Mouse (Mus musculus): Measurements from ENCODE around the gene Arfgap1. TPM values are rescaled to one million over a fixed set of nuclear protein-coding genes. Genes with fewer than 3 reads are reported as not detected.
A peak's percentile ranks its signal among the peaks of the same experiment; 100 is the strongest.

The Arfgap1 gene
- polyA plus RNA-seq, 2 experiments = 102 to 161 TPM

GRCm38 (mm10) chr2:180952731-180953171 is 14.3 kb upstream of the Arfgap1 start:
- no peak for TF ChIP-seq POLR2A (IDR thresholded peaks at IDR 0.05; ENCODE audit: borderline replicate concordance, extremely low read depth, insufficient read depth, insufficient read length)
- H3K4me3 ChIP-seq (replicated peaks; ENCODE audit: low read length) = no peak overlapping the region
- no peak for ATAC-seq (ENCODE audit: low FRiP score, low read depth)
- no peaks in the 10 kb centered on the region; the same call in 1 of the 2 replicates for H3K4me1 ChIP-seq (ENCODE audit: control insufficient read depth, insufficient read depth, low read length)
- H3K9ac ChIP-seq (ENCODE audit: low read depth, low read length, severe bottlenecking) = no peak overlapping the region; the same call in 1 of the 2 replicates
- H3K9me3 ChIP-seq (ENCODE audit: control insufficient read depth, low read length) = no peaks in the 10 kb centered on the region
- peaks cover 6% of the 10 kb centered on the region; the same call in 1 of the 2 replicates for H3K27me3 ChIP-seq (ENCODE audit: control insufficient read depth, insufficient read depth, low read length)
- no peak overlapping the region for H3K27ac ChIP-seq (replicated peaks; ENCODE audit: low read depth, low read length)
- no peak overlapping the region; the same call in 1 of the 2 replicates for H3K4me2 ChIP-seq (replicated peaks; ENCODE audit: low read depth, low read length, severe bottlenecking)
- DNase-seq (ENCODE audit: low spot score) = no peak
- no peaks in the 10 kb centered on the region for H3K36me3 ChIP-seq (ENCODE audit: control insufficient read depth, insufficient read depth, low read length)
- WGBS = 20% methylated on average over 9 of the region's 9 CpGs

DNA sequence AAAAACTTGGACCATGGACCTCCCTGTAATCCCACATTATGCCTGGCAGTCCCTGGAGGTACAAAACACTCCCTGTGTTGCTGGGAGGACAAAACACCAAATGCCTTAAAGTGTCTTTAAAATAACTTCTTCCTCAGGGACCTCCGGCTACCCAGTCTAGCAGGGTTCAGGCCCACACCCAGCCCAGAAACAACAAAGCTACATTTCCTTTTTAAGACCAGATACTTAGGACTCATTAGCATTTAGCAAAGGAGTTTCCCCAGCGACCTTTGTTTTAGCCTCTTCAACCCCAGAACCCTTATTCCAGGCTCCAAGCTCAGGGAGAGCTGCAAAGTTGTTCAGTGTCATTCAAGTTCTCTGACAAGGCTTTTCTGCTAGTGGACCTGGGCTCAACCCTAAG is 13.4 kb upstream of the Arfgap1 start:
- ATAC-seq (ENCODE audit: low FRiP score, low read depth) (no peak), DNase-seq (ENCODE audit: low spot score) (no peak)
- Histone ChIP-seq H3K4me3 (replicated peaks; ENCODE audit: low read length) (peak overlapping the region; percentile 49), H3K4me2 (replicated peaks; ENCODE audit: low read depth, low read length, severe bottlenecking) (peak overlapping the region; percentile 96), H3K9me3 (ENCODE audit: control insufficient read depth, low read length) (no peaks in the 10 kb centered on the region), H3K27ac (replicated peaks; ENCODE audit: low read depth, low read length) (no peak overlapping the region), H3K36me3 (ENCODE audit: control insufficient read depth, insufficient read depth, low read length) (no peaks in the 10 kb centered on the region), H3K4me1 (ENCODE audit: control insufficient read depth, insufficient read depth, low read length) (no peaks in the 10 kb centered on the region; the same call in 1 of the 2 replicates), H3K27me3 (ENCODE audit: control insufficient read depth, insufficient read depth, low read length) (peaks cover 6% of the 10 kb centered on the region; the same call in 1 of the 2 replicates), H3K9ac (ENCODE audit: low read depth, low read length, severe bottlenecking) (peak overlapping the region; percentile 50)
- 25% methylated on average over 2 of the region's 2 CpGs for WGBS
- TF ChIP-seq POLR2A (IDR thresholded peaks at IDR 0.05; ENCODE audit: borderline replicate concordance, extremely low read depth, insufficient read depth, insufficient read length) = no peak

DNA sequence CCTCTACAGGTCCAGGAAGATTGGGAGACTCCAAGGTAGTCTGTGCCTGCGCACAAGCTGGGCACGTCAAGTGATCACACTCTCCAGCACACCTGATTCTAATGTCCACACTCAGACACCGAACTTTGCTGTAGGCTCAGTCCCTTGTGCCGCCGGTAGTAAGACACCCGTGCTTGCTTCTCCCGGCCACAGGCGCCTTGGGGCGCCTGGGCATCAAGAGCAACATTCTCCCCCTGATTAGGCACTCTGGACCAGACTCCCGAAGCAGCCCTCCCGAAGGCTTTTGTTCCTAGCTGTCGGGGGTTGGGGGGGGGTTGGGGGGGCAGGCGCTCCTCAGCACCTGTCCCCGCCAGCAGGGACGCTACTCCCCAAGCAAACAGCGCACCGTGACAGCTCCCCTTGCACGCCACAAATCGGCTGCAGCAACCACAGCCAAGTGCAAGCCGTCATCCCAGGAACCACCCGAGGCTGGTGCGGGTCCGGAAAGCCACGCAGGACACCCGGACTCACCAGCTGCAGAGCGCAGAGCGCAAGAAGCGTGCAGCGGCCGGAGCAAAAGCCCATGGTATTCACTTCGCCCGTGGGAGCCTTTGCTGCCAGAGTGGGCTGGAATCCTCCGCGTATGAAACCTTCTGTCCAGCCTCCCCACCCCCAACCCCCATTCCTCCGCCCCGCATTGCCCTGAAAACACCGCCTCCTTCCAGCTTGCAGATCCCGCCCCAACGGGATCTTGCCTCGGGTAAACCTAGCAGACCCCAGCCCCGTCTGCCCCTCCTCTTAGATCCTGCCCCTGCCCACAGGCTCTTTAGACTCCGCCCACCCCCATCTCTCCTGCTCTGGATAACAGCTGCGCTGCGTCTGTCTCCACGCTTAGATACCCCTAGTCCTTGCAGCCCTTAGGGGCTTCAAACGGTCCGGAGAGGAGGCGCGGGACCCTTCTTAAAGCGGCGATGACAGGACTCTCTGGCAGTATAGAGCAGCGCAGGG is 12.7 kb upstream of the Arfgap1 start, which contains the start of gene Nkain4:
Nkain4 (minus strand) TSS at position 639 of the 987 bp plus-strand sequence.
- WGBS = under 1% methylated on average over 47 of the region's 52 CpGs
- H3K9ac ChIP-seq (ENCODE audit: low read depth, low read length, severe bottlenecking) = peak within 1 kb of the TSS; percentile 50
- no peak within 1 kb of the TSS for H3K27ac ChIP-seq (replicated peaks; ENCODE audit: low read depth, low read length)
- peak within 1 kb of the TSS; percentile 96 for H3K4me2 ChIP-seq (replicated peaks; ENCODE audit: low read depth, low read length, severe bottlenecking)
- no peaks in the 10 kb centered on the region; the same call in 1 of the 2 replicates for H3K4me1 ChIP-seq (ENCODE audit: control insufficient read depth, insufficient read depth, low read length)
- peak; percentile 71 for DNase-seq (ENCODE audit: low spot score)
- no peaks in the 10 kb centered on the region for H3K36me3 ChIP-seq (ENCODE audit: control insufficient read depth, insufficient read depth, low read length)
- peaks cover 6% of the 10 kb centered on the region; the same call in 1 of the 2 replicates for H3K27me3 ChIP-seq (ENCODE audit: control insufficient read depth, insufficient read depth, low read length)
- ATAC-seq (ENCODE audit: low FRiP score, low read depth) = peak; percentile 95
- no peak for TF ChIP-seq POLR2A (IDR thresholded peaks at IDR 0.05; ENCODE audit: borderline replicate concordance, extremely low read depth, insufficient read depth, insufficient read length)
- no peaks in the 10 kb centered on the region for H3K9me3 ChIP-seq (ENCODE audit: control insufficient read depth, low read length)
- H3K4me3 ChIP-seq (replicated peaks; ENCODE audit: low read length) = peak within 1 kb of the TSS; percentile 49

DNA sequence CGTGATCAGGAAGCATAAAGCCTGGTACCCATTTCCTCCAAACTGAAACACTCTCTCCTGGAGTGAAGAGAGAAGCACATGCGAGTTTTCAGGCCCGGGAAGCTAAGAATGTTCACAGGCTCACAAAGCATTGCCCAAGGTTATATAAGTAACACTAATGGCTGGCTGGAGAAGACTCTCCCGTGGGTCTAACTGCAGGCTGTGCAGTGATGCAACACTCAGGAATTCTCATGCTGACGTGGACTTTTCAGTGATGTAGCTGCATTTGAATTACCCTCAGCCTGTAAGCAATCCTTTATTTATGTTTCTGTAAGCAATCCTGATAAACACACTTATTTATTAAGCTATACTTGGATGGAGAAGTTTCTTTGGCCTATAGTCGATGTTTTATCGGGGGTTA is 7.4 kb upstream of the Arfgap1 start:
- H3K9ac ChIP-seq (ENCODE audit: low read depth, low read length, severe bottlenecking) = no peak overlapping the region
- no peaks in the 10 kb centered on the region for H3K9me3 ChIP-seq (ENCODE audit: control insufficient read depth, low read length)
- no peaks in the 10 kb centered on the region for H3K4me1 ChIP-seq (ENCODE audit: control insufficient read depth, insufficient read depth, low read length)
- no peak overlapping the region for H3K4me2 ChIP-seq (replicated peaks; ENCODE audit: low read depth, low read length, severe bottlenecking)
- no peak for ATAC-seq (ENCODE audit: low FRiP score, low read depth)
- H3K36me3 ChIP-seq (ENCODE audit: control insufficient read depth, insufficient read depth, low read length) = no peaks in the 10 kb centered on the region
- 0 out of 2 replicates have a peak, but pooled peaks cover 6% of the 10 kb centered on the region for H3K27me3 ChIP-seq (ENCODE audit: control insufficient read depth, insufficient read depth, low read length)
- TF ChIP-seq POLR2A (IDR thresholded peaks at IDR 0.05; ENCODE audit: borderline replicate concordance, extremely low read depth, insufficient read depth, insufficient read length) = no peak
- no peak overlapping the region for H3K4me3 ChIP-seq (replicated peaks; ENCODE audit: low read length)
- WGBS = 74% methylated on average over 7 of the region's 7 CpGs
- DNase-seq (ENCODE audit: low spot score) = no peak
- H3K27ac ChIP-seq (replicated peaks; ENCODE audit: low read depth, low read length) = no peak overlapping the region

DNA sequence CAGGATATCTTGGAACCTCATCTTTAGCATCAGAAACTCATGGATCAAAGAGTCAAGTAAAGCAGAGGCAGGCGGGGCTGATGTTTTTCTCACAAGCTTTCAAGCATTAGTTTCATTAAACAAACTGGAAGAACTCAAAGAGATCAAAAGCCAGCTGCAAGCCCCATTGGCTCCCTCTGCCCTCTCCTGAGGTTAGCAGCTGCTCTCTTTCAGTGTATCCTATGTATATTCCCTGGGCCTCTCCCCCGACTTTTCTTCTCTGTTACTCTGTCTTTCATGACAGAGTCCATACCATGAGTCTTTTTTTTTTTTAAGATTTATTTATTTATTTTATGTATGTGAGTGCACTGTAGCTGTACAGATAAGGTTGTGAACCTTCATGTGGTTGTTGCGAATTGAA is 6.8 kb upstream of the Arfgap1 start:
- Histone ChIP-seq H3K4me2 (replicated peaks; ENCODE audit: low read depth, low read length, severe bottlenecking) (no peak overlapping the region), H3K27ac (replicated peaks; ENCODE audit: low read depth, low read length) (no peak overlapping the region), H3K4me1 (ENCODE audit: control insufficient read depth, insufficient read depth, low read length) (no peaks in the 10 kb centered on the region), H3K36me3 (ENCODE audit: control insufficient read depth, insufficient read depth, low read length) (no peaks in the 10 kb centered on the region), H3K27me3 (ENCODE audit: control insufficient read depth, insufficient read depth, low read length) (0 out of 2 replicates have a peak, but pooled peaks cover 6% of the 10 kb centered on the region), H3K9ac (ENCODE audit: low read depth, low read length, severe bottlenecking) (no peak overlapping the region), H3K4me3 (replicated peaks; ENCODE audit: low read length) (no peak overlapping the region), H3K9me3 (ENCODE audit: control insufficient read depth, low read length) (no peaks in the 10 kb centered on the region)
- TF ChIP-seq POLR2A (IDR thresholded peaks at IDR 0.05; ENCODE audit: borderline replicate concordance, extremely low read depth, insufficient read depth, insufficient read length) = no peak
- DNase-seq (ENCODE audit: low spot score) = no peak
- WGBS = 63% methylated on average over 3 of the region's 3 CpGs
- ATAC-seq (ENCODE audit: low FRiP score, low read depth) = no peak

All from limb, embryonic 14.5 days (tissue).